Mouse (Mus musculus): Measurements from ENCODE around the gene Cox10. TPM values are rescaled to one million over a fixed set of nuclear protein-coding genes. Genes with fewer than 3 reads are reported as not detected.

Gene Cox10
- polyA plus RNA-seq, 1 experiment = 21.6 TPM

GRCm38 (mm10) chr11:64022403-64023047 lies 56.7 kb downstream of the Cox10 start:
- H3K79me2 ChIP-seq (ENCODE audit: control insufficient read depth, insufficient read depth) = peaks cover 6% of the 10 kb centered on the region
- TF ChIP-seq USF1 (IDR thresholded peaks at IDR 0.05; ENCODE audit: low read depth) (no peak), CEBPB (IDR thresholded peaks at IDR 0.05; ENCODE audit: low read depth) (no peak), FOSL1 (IDR thresholded peaks at IDR 0.05; ENCODE audit: insufficient read depth, low read length, poor library complexity, severe bottlenecking) (no peak), MAX (IDR thresholded peaks at IDR 0.05) (no peak), MYOG (IDR thresholded peaks at IDR 0.05; ENCODE audit: control insufficient read depth, extremely low read depth, insufficient read length) (no peak), CTCF (IDR thresholded peaks at IDR 0.05; ENCODE audit: control insufficient read depth, insufficient read depth, insufficient read length) (no peak), MYOD1 (IDR thresholded peaks at IDR 0.05; ENCODE audit: control insufficient read depth, insufficient read length, low read depth) (no peak)
- H3K36me3 ChIP-seq (ENCODE audit: control insufficient read depth, insufficient read depth) = no peaks in the 10 kb centered on the region
- H3ac ChIP-seq (ENCODE audit: control insufficient read depth, insufficient read length, low read depth) = no peak overlapping the region
- H3K27me3 ChIP-seq (ENCODE audit: control insufficient read depth, insufficient read depth, insufficient read length) = no peaks in the 10 kb centered on the region
- H3K79me3 ChIP-seq (ENCODE audit: low read depth) = peaks cover 4% of the 10 kb centered on the region
- no peak overlapping the region for H3K4me3 ChIP-seq (ENCODE audit: insufficient read depth, poor library complexity, severe bottlenecking)

- Histone ChIP-seq H3K79me2 (ENCODE audit: control insufficient read depth, insufficient read depth) (no peaks in the 10 kb centered on the region), H3K4me3 (ENCODE audit: insufficient read depth, poor library complexity, severe bottlenecking) (no peak overlapping the region), H3ac (ENCODE audit: control insufficient read depth, insufficient read length, low read depth) (no peak overlapping the region), H3K27me3 (ENCODE audit: control insufficient read depth, insufficient read depth, insufficient read length) (no peaks in the 10 kb centered on the region), H3K36me3 (ENCODE audit: control insufficient read depth, insufficient read depth) (no peaks in the 10 kb centered on the region), H3K79me3 (ENCODE audit: low read depth) (peaks cover 1% of the 10 kb centered on the region)
- TF ChIP-seq MYOD1 (IDR thresholded peaks at IDR 0.05; ENCODE audit: control insufficient read depth, insufficient read length, low read depth) = no peak
- TF ChIP-seq FOSL1 (IDR thresholded peaks at IDR 0.05; ENCODE audit: insufficient read depth, low read length, poor library complexity, severe bottlenecking) = no peak
- TF ChIP-seq MYOG (IDR thresholded peaks at IDR 0.05; ENCODE audit: control insufficient read depth, extremely low read depth, insufficient read length) = no peak
- TF ChIP-seq USF1 (IDR thresholded peaks at IDR 0.05; ENCODE audit: low read depth) = no peak
- TF ChIP-seq MAX (IDR thresholded peaks at IDR 0.05) = no peak
- no peak for TF ChIP-seq CEBPB (IDR thresholded peaks at IDR 0.05; ENCODE audit: low read depth)
- no peak for TF ChIP-seq CTCF (IDR thresholded peaks at IDR 0.05; ENCODE audit: control insufficient read depth, insufficient read depth, insufficient read length)
These were observed 60.0 kb downstream of the Cox10 start for GRCm38 (mm10) chr11:64019235-64019634.

GRCm38 (mm10) chr11:64018165-64018564 lies 61.1 kb downstream of the Cox10 start:
- TF ChIP-seq CEBPB (IDR thresholded peaks at IDR 0.05; ENCODE audit: low read depth) (no peak), MYOG (IDR thresholded peaks at IDR 0.05; ENCODE audit: control insufficient read depth, extremely low read depth, insufficient read length) (no peak), FOSL1 (IDR thresholded peaks at IDR 0.05; ENCODE audit: insufficient read depth, low read length, poor library complexity, severe bottlenecking) (no peak), USF1 (IDR thresholded peaks at IDR 0.05; ENCODE audit: low read depth) (no peak), CTCF (IDR thresholded peaks at IDR 0.05; ENCODE audit: control insufficient read depth, insufficient read depth, insufficient read length) (no peak), MYOD1 (IDR thresholded peaks at IDR 0.05; ENCODE audit: control insufficient read depth, insufficient read length, low read depth) (no peak), MAX (IDR thresholded peaks at IDR 0.05) (no peak)
- H3K79me3 ChIP-seq (ENCODE audit: low read depth) = peaks cover 1% of the 10 kb centered on the region
- no peak overlapping the region for H3ac ChIP-seq (ENCODE audit: control insufficient read depth, insufficient read length, low read depth)
- no peak overlapping the region for H3K4me3 ChIP-seq (ENCODE audit: insufficient read depth, poor library complexity, severe bottlenecking)
- H3K79me2 ChIP-seq (ENCODE audit: control insufficient read depth, insufficient read depth) = no peaks in the 10 kb centered on the region
- H3K36me3 ChIP-seq (ENCODE audit: control insufficient read depth, insufficient read depth) = no peaks in the 10 kb centered on the region
- H3K27me3 ChIP-seq (ENCODE audit: control insufficient read depth, insufficient read depth, insufficient read length) = no peaks in the 10 kb centered on the region

- TF ChIP-seq MYOD1 (IDR thresholded peaks at IDR 0.05; ENCODE audit: control insufficient read depth, insufficient read length, low read depth) (no peak), CEBPB (IDR thresholded peaks at IDR 0.05; ENCODE audit: low read depth) (no peak), CTCF (IDR thresholded peaks at IDR 0.05; ENCODE audit: control insufficient read depth, insufficient read depth, insufficient read length) (no peak), MYOG (IDR thresholded peaks at IDR 0.05; ENCODE audit: control insufficient read depth, extremely low read depth, insufficient read length) (no peak), MAX (IDR thresholded peaks at IDR 0.05) (no peak), FOSL1 (IDR thresholded peaks at IDR 0.05; ENCODE audit: insufficient read depth, low read length, poor library complexity, severe bottlenecking) (no peak)
- H3K27me3 ChIP-seq (ENCODE audit: control insufficient read depth, insufficient read depth, insufficient read length) = no peaks in the 10 kb centered on the region
- no peaks in the 10 kb centered on the region for H3K79me2 ChIP-seq (ENCODE audit: control insufficient read depth, insufficient read depth)
These were observed 64.0 kb downstream of the Cox10 start for GRCm38 (mm10) chr11:64015309-64015708.

GRCm38 (mm10) chr11:64010724-64011496 lies 68.4 kb downstream of the Cox10 start:
- Histone ChIP-seq H3K36me3 (ENCODE audit: control insufficient read depth, insufficient read depth) (no peaks in the 10 kb centered on the region), H3ac (ENCODE audit: control insufficient read depth, insufficient read length, low read depth) (no peak overlapping the region), H3K79me2 (ENCODE audit: control insufficient read depth, insufficient read depth) (no peaks in the 10 kb centered on the region), H3K4me3 (ENCODE audit: insufficient read depth, poor library complexity, severe bottlenecking) (no peak overlapping the region), H3K27me3 (ENCODE audit: control insufficient read depth, insufficient read depth, insufficient read length) (no peaks in the 10 kb centered on the region), H3K79me3 (ENCODE audit: low read depth) (no peaks in the 10 kb centered on the region)
- TF ChIP-seq CTCF (IDR thresholded peaks at IDR 0.05; ENCODE audit: control insufficient read depth, insufficient read depth, insufficient read length) = no peak
- no peak for TF ChIP-seq MYOG (IDR thresholded peaks at IDR 0.05; ENCODE audit: control insufficient read depth, extremely low read depth, insufficient read length)
- TF ChIP-seq FOSL1 (IDR thresholded peaks at IDR 0.05; ENCODE audit: insufficient read depth, low read length, poor library complexity, severe bottlenecking) = no peak

More at GRCm38 (mm10) chr11:64015309-64015708, 64.0 kb downstream of the Cox10 start:
- Histone ChIP-seq H3K79me3 (ENCODE audit: low read depth) (no peaks in the 10 kb centered on the region), H3K36me3 (ENCODE audit: control insufficient read depth, insufficient read depth) (no peaks in the 10 kb centered on the region), H3ac (ENCODE audit: control insufficient read depth, insufficient read length, low read depth) (no peak overlapping the region), H3K4me3 (ENCODE audit: insufficient read depth, poor library complexity, severe bottlenecking) (no peak overlapping the region)
